9 mouse cellular contexts compared by ENCODE assay signal in the genomic region with DNA sequence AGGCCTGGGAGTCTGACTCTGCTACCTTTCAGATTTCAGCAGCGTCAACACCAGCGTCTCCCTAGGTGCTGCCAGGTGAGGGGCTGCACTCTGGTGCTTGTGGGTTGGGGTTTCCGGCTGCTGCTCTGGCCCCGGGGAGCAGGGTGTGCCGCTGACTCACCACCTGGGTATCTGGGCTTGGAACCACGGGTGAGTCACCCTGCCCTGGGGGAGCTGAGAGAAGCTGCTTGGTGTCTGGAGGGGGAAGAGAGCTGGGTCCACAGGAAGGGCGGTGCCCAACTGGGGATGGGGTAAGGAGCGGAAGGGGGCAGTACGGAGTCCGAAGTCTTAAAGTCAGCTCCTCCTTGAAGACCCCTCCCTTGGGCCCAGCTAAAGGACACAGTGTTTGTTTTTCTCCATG. TPM values are rescaled to one million over a fixed set of nuclear protein-coding genes. Genes with fewer than 3 reads are reported as not detected.
DNase-seq lines count a peak whose midpoint lies in the region; ATAC-seq and TF ChIP-seq lines count a peak whose summit lies in the region.
"Had no signal": no experiment of that assay in that cellular context is flagged by ENCODE, and none has a peak within 500 bp of the region (broad histone marks: within the 10 kb centered on the region; RNA-seq: fewer than 3 reads in every experiment).

No protein-coding gene starts in this region.

- no peaks in the 10 kb centered on the region for H3K36me3 ChIP-seq in kidney, embryonic 14.5 days (ENCODE audit: control insufficient read depth, insufficient read depth, low read length)
- H3K36me3 ChIP-seq: embryonic facial prominence, embryonic 12.5 days had no signal

- no peaks in the 10 kb centered on the region for H3K4me1 ChIP-seq in kidney, embryonic 14.5 days (ENCODE audit: control insufficient read depth, insufficient read depth, low read length)
- H3K4me1 ChIP-seq: embryonic facial prominence, embryonic 12.5 days had no signal

- CTCF ChIA-PET in Patski (lab: Charles Lee) = interaction anchor here (0.8 to 34.1 kb wide), 15 partner anchors 12 to 123 kb away, joined by 3 to 615 read pairs (median 5); partner anchors contain the start of genes Gm42674, S100a14, S100a4 and S100a5

- no peak overlapping the region for H3K4me3 ChIP-seq in kidney, embryonic 14.5 days (ENCODE audit: low read length)
- H3K4me3 ChIP-seq: embryonic facial prominence, embryonic 12.5 days had no signal

- in situ Hi-C loops in Patski (cut with MboI; ENCODE audit: low pct_unique_long_range_greater_than_20kb) = loop anchor here (5.0 kb wide), 1 partner anchor 60 kb away; no protein-coding TSS in a partner anchor

- H3K9me3 ChIP-seq in kidney, embryonic 14.5 days (ENCODE audit: control insufficient read depth, low read length) = no peaks in the 10 kb centered on the region
- H3K9me3 ChIP-seq: embryonic facial prominence, embryonic 12.5 days had no signal

- no peak overlapping the region for H3K9ac ChIP-seq in kidney, embryonic 14.5 days (ENCODE audit: low read depth, low read length)
- H3K9ac ChIP-seq: embryonic facial prominence, embryonic 12.5 days had no signal

- 50% methylated on average over 10 of the region's 10 CpGs for WGBS in kidney, embryonic 14.5 days

- no peak for TF ChIP-seq CTCF in Patski (IDR thresholded peaks at IDR 0.05)

- POLR2A ChIA-PET in Patski (lab: Charles Lee) = interaction anchor here (0.6 to 4.0 kb wide), 11 partner anchors 12 to 79 kb away, joined by 3 to 86 read pairs (median 4); partner anchors contain the start of genes Gm42674, S100a16, S100a4 and S100a6

- DNase-seq in 416B (ENCODE audit: low read depth) (peak; percentile 97), Patski (ENCODE audit: low read depth, low spot score) (peak; percentile 100)
- peak; percentile 54 for DNase-seq in gastrocnemius, postnatal 10 days
- peak; percentile 88 for DNase-seq in thymus, postnatal 0 days (ENCODE audit: low spot score)
- DNase-seq in cerebellum, postnatal 14 days = no peak
- DNase-seq in cerebellum, adult 18-20 months = no peak

- no peak overlapping the region for H3K4me2 ChIP-seq in kidney, embryonic 14.5 days (replicated peaks; ENCODE audit: low read depth, low read length)
- H3K4me2 ChIP-seq: embryonic facial prominence, embryonic 12.5 days had no signal

- H3K27me3 ChIP-seq in Patski = no peaks in the 10 kb centered on the region
- no peaks in the 10 kb centered on the region for H3K27me3 ChIP-seq in kidney, embryonic 14.5 days (ENCODE audit: control insufficient read depth, insufficient read depth, low read length)
- H3K27me3 ChIP-seq: embryonic facial prominence, embryonic 12.5 days had no signal

- H3K27ac ChIP-seq in kidney, embryonic 14.5 days (ENCODE audit: low read depth, low read length) = no peak overlapping the region; the same call in 1 of the 2 replicates
- H3K27ac ChIP-seq: embryonic facial prominence, embryonic 12.5 days had no signal

- peak; percentile 89 for ATAC-seq in Patski
- 0 out of 2 replicates have a peak, but pooled peaks have one; percentile 28 for ATAC-seq in kidney, embryonic 14.5 days (ENCODE audit: low FRiP score, low TSS enrichment)
- peak; percentile 83 for ATAC-seq in megakaryocyte, adult 5-6 weeks (ENCODE audit: poor library complexity, severe bottlenecking)

RNA-seq across cellular contexts. Expression of gene S100a2, which starts 3.1 kb away (rescaled TPM):
- not detected for polyA plus RNA-seq in Patski (2021)
- not detected for total RNA-seq in gastrocnemius, postnatal 10 days (2021)
- polyA plus RNA-seq in kidney, embryonic 14.5 days (2014; fragmentation: Nextera tagmentation; extraction: Ambion mirVana) = not detected in 2 replicates
- total RNA-seq in megakaryocyte, adult 5-6 weeks (2015) = not detected in 2 replicates
- not detected in 2 replicates for total RNA-seq in megakaryocyte, adult 5-6 weeks (2017)
- 1.2 and 1.5 TPM in 2 replicates for polyA plus RNA-seq in thymus, postnatal 0 days (2015; fragmentation: Nextera tagmentation; extraction: Ambion mirVana)
- polyA plus RNA-seq: embryonic facial prominence, embryonic 12.5 days had no signal

RNA-seq across cellular contexts. Expression of gene Gm42674, which starts 14.8 kb away (rescaled TPM):
- not detected for polyA plus RNA-seq in Patski (2021)
- total RNA-seq in gastrocnemius, postnatal 10 days (2021) = not detected
- not detected in 2 replicates for polyA plus RNA-seq in kidney, embryonic 14.5 days (2014; fragmentation: Nextera tagmentation; extraction: Ambion mirVana)
- total RNA-seq in megakaryocyte, adult 5-6 weeks (2015) = not detected in 2 replicates
- 2.9 and 5.7 TPM in 2 replicates for total RNA-seq in megakaryocyte, adult 5-6 weeks (2017)
- not detected in 2 replicates for polyA plus RNA-seq in thymus, postnatal 0 days (2015; fragmentation: Nextera tagmentation; extraction: Ambion mirVana)
- polyA plus RNA-seq: embryonic facial prominence, embryonic 12.5 days had no signal

RNA-seq across cellular contexts. Expression of gene S100a4, which starts 16.7 kb away (rescaled TPM):
- polyA plus RNA-seq in Patski (2021) = 44.0 TPM
- 10 to 100 TPM in 1 of 2 experiments, 1 to 10 TPM in 1; 9.6 to 20.1 TPM for total RNA-seq in gastrocnemius, postnatal 10 days (2021)
- polyA plus RNA-seq in kidney, embryonic 14.5 days (2014; fragmentation: Nextera tagmentation; extraction: Ambion mirVana) = 2.7 and 3.9 TPM in 2 replicates
- total RNA-seq in megakaryocyte, adult 5-6 weeks (2015) = 2,878 and 2,936 TPM in 2 replicates
- 3,102 and 3,469 TPM in 2 replicates for total RNA-seq in megakaryocyte, adult 5-6 weeks (2017)
- 88.5 and 88.9 TPM in 2 replicates for polyA plus RNA-seq in thymus, postnatal 0 days (2015; fragmentation: Nextera tagmentation; extraction: Ambion mirVana)

RNA-seq across cellular contexts. Expression of gene S100a5, which starts 21.4 kb away (rescaled TPM):
- not detected for polyA plus RNA-seq in Patski (2021)
- not detected for total RNA-seq in gastrocnemius, postnatal 10 days (2021)
- polyA plus RNA-seq in kidney, embryonic 14.5 days (2014; fragmentation: Nextera tagmentation; extraction: Ambion mirVana) = 0.56 TPM in 1 of 2 replicates, not detected in the other
- total RNA-seq in megakaryocyte, adult 5-6 weeks (2015) = not detected in 2 replicates
- 3.4 TPM in 1 of 2 replicates, not detected in the other for total RNA-seq in megakaryocyte, adult 5-6 weeks (2017)
- polyA plus RNA-seq in thymus, postnatal 0 days (2015; fragmentation: Nextera tagmentation; extraction: Ambion mirVana) = 0.51 and 1.2 TPM in 2 replicates

RNA-seq across cellular contexts. Expression of gene S100a6, which starts 25.8 kb away (rescaled TPM):
- polyA plus RNA-seq in Patski (2021) = 10,815 TPM
- 100 to 1,000 TPM in 1 of 2 experiments, 10 to 100 TPM in 1; 83.2 to 102 TPM for total RNA-seq in gastrocnemius, postnatal 10 days (2021)
- polyA plus RNA-seq in kidney, embryonic 14.5 days (2014; fragmentation: Nextera tagmentation; extraction: Ambion mirVana) = 115 and 148 TPM in 2 replicates
- 2,141 and 2,313 TPM in 2 replicates for total RNA-seq in megakaryocyte, adult 5-6 weeks (2015)
- 1,043 and 1,047 TPM in 2 replicates for total RNA-seq in megakaryocyte, adult 5-6 weeks (2017)
- 164 and 165 TPM in 2 replicates for polyA plus RNA-seq in thymus, postnatal 0 days (2015; fragmentation: Nextera tagmentation; extraction: Ambion mirVana)

Comparison
In these comparisons a context has a peak if more than half of its experiments do, and no peak if none do; other contexts are left out.
1. DNase-seq: peak in 416B (single experiment), Patski (single experiment), gastrocnemius, postnatal 10 days (single experiment) and thymus, postnatal 0 days (single experiment); none in cerebellum, postnatal 14 days (0 of 2) and cerebellum, adult 18-20 months (0 of 2).
2. ATAC-seq: peak in every context shown above with its lines; median percentile 89 in Patski; 83 in megakaryocyte, adult 5-6 weeks; 28 in kidney, embryonic 14.5 days.